18 mouse cellular contexts compared by ENCODE assay signal in the genomic region with DNA sequence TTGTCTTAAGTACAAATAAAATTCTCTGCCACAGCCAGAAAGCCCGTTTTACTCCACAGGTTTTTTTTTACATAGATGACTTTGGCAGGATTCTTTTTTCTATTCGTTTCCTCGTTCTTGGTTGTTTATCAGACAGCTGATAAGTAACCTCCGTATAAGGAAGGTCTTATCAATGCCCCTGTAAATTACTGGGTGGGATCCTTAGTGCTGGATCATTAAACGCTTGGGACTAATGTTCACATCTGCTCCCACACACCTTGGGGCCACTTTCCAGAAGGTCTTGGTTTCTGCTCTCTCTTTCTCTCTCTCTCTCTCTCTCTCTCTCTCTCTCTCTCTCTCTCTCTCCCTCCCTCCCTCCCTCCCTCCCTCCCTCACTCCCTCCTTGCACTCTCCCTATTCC.
"Had no signal": no experiment of that assay in that cellular context is flagged by ENCODE, and none has a peak within 500 bp of the region (broad histone marks: within the 10 kb centered on the region; RNA-seq: fewer than 3 reads in every experiment).

No protein-coding gene starts in this region.

- DNase-seq: kidney, adult 11 months; kidney, adult 9 months; kidney, postnatal 36 days; layer of hippocampus, adult 9-11 months; layer of hippocampus, postnatal 36 days; lung, embryonic 14.5 days; lung, postnatal 10 days; lung, postnatal 4 days; right cerebral cortex, postnatal 4 days; thymus, adult 2 months; thymus, postnatal 25 days had no signal

- H3K9me3 ChIP-seq: limb, embryonic 15.5 days; stomach, embryonic 15.5 days had no signal

- ATAC-seq: hindbrain, embryonic 16.5 days; midbrain, embryonic 16.5 days had no signal

- H3K4me1 ChIP-seq: limb, embryonic 15.5 days; neural tube, embryonic 13.5 days; stomach, embryonic 15.5 days had no signal

- H3K27ac ChIP-seq: kidney, postnatal 0 days; limb, embryonic 15.5 days; neural tube, embryonic 13.5 days; stomach, embryonic 15.5 days had no signal

- H3K36me3 ChIP-seq: limb, embryonic 15.5 days; neural tube, embryonic 13.5 days; stomach, embryonic 15.5 days had no signal

- H3K27me3 ChIP-seq: limb, embryonic 15.5 days; neural tube, embryonic 13.5 days; stomach, embryonic 15.5 days had no signal

- H3K4me2 ChIP-seq: limb, embryonic 15.5 days; lung, embryonic 14.5 days; midbrain, embryonic 11.5 days; neural tube, embryonic 13.5 days; stomach, embryonic 15.5 days had no signal

- H3K9ac ChIP-seq: limb, embryonic 15.5 days; lung, embryonic 14.5 days; neural tube, embryonic 13.5 days; stomach, embryonic 15.5 days had no signal

- H3K4me3 ChIP-seq: limb, embryonic 15.5 days; neural tube, embryonic 13.5 days; stomach, embryonic 15.5 days had no signal
